Mouse (Mus musculus): ENCODE results near the gene Fryl. TPM values are rescaled to one million over a fixed set of nuclear protein-coding genes. Genes with fewer than 3 reads are reported as not detected.

Gene Fryl
- polyA plus RNA-seq, 1 experiment from 2014 or later = 23.3 TPM

- WGBS = 72% methylated on average over 17 of the region's 17 CpGs
- Histone ChIP-seq H3K27ac (no peak overlapping the region), H3K9me3 (no peaks in the 10 kb centered on the region), H3K27me3 (no peaks in the 10 kb centered on the region), H3K4me1 (replicated peaks) (peaks cover 43% of the 10 kb centered on the region), H3K9ac (replicated peaks) (no peak overlapping the region), H3K4me2 (no peak overlapping the region), H3K36me3 (no peaks in the 10 kb centered on the region), H3K4me3 (replicated peaks) (no peak overlapping the region)
- ATAC-seq (ENCODE audit: insufficient number of reproducible peaks, insufficient read depth, low FRiP score, low TSS enrichment, low read depth) = no peak
Observed at GRCm38 (mm10) chr5:73233018-73233881, 23.2 kb downstream of the Fryl start.

- 19% methylated on average over 9 of the region's 9 CpGs for WGBS
- Histone ChIP-seq H3K4me3 (replicated peaks) (no peak overlapping the region), H3K4me2 (peak overlapping the region; percentile 26), H3K27ac (no peak overlapping the region), H3K4me1 (replicated peaks) (peaks cover 43% of the 10 kb centered on the region), H3K9ac (replicated peaks) (no peak overlapping the region), H3K36me3 (no peaks in the 10 kb centered on the region), H3K27me3 (no peaks in the 10 kb centered on the region), H3K9me3 (no peaks in the 10 kb centered on the region)
- no peak for ATAC-seq (ENCODE audit: insufficient number of reproducible peaks, insufficient read depth, low FRiP score, low TSS enrichment, low read depth)
Observed at GRCm38 (mm10) chr5:73232267-73232666, 24.2 kb downstream of the Fryl start.

GRCm38 (mm10) chr5:73231835-73232234 lies 24.6 kb downstream of the Fryl start:
- H3K27me3 ChIP-seq = no peaks in the 10 kb centered on the region
- H3K4me3 ChIP-seq (replicated peaks) = no peak overlapping the region
- no peak overlapping the region for H3K9ac ChIP-seq (replicated peaks)
- H3K4me2 ChIP-seq = peak overlapping the region; percentile 26
- no peak overlapping the region; the same call in 1 of the 2 replicates for H3K27ac ChIP-seq
- peaks cover 39% of the 10 kb centered on the region for H3K4me1 ChIP-seq (replicated peaks)
- 6% methylated on average over 6 of the region's 6 CpGs for WGBS
- no peak for ATAC-seq (ENCODE audit: insufficient number of reproducible peaks, insufficient read depth, low FRiP score, low TSS enrichment, low read depth)
- H3K36me3 ChIP-seq = no peaks in the 10 kb centered on the region
- H3K9me3 ChIP-seq = no peaks in the 10 kb centered on the region

- Histone ChIP-seq H3K27ac (no peak overlapping the region), H3K4me2 (no peak overlapping the region), H3K4me1 (replicated peaks) (peaks cover 35% of the 10 kb centered on the region), H3K9ac (replicated peaks) (no peak overlapping the region), H3K4me3 (replicated peaks) (no peak overlapping the region), H3K27me3 (no peaks in the 10 kb centered on the region), H3K9me3 (no peaks in the 10 kb centered on the region), H3K36me3 (no peaks in the 10 kb centered on the region)
- ATAC-seq (ENCODE audit: insufficient number of reproducible peaks, insufficient read depth, low FRiP score, low TSS enrichment, low read depth) = no peak
- WGBS = 54% methylated on average over 4 of the region's 4 CpGs
Observed at GRCm38 (mm10) chr5:73230171-73230570, 26.2 kb downstream of the Fryl start.

- no peaks in the 10 kb centered on the region for H3K9me3 ChIP-seq
- 69% methylated on average over 6 of the region's 6 CpGs for WGBS
- no peaks in the 10 kb centered on the region for H3K27me3 ChIP-seq
- no peak for ATAC-seq (ENCODE audit: insufficient number of reproducible peaks, insufficient read depth, low FRiP score, low TSS enrichment, low read depth)
- no peak overlapping the region for H3K27ac ChIP-seq
- no peaks in the 10 kb centered on the region for H3K36me3 ChIP-seq
- peaks cover 28% of the 10 kb centered on the region for H3K4me1 ChIP-seq (replicated peaks)
- H3K9ac ChIP-seq (replicated peaks) = no peak overlapping the region
- no peak overlapping the region for H3K4me3 ChIP-seq (replicated peaks)
- no peak overlapping the region for H3K4me2 ChIP-seq
Observed at GRCm38 (mm10) chr5:73229467-73229866, 27.0 kb downstream of the Fryl start.

GRCm38 (mm10) chr5:73228291-73229049 lies 27.9 kb downstream of the Fryl start:
- Histone ChIP-seq H3K27me3 (no peaks in the 10 kb centered on the region), H3K9me3 (no peaks in the 10 kb centered on the region), H3K36me3 (no peaks in the 10 kb centered on the region), H3K4me2 (no peak overlapping the region), H3K4me1 (replicated peaks) (peaks cover 21% of the 10 kb centered on the region), H3K9ac (replicated peaks) (no peak overlapping the region), H3K4me3 (replicated peaks) (no peak overlapping the region), H3K27ac (no peak overlapping the region)
- WGBS = 80% methylated on average over 12 of the region's 12 CpGs
- no peak for ATAC-seq (ENCODE audit: insufficient number of reproducible peaks, insufficient read depth, low FRiP score, low TSS enrichment, low read depth)

- Histone ChIP-seq H3K9me3 (no peaks in the 10 kb centered on the region), H3K4me3 (replicated peaks) (no peak overlapping the region), H3K27me3 (no peaks in the 10 kb centered on the region), H3K27ac (no peak overlapping the region), H3K4me1 (replicated peaks) (peaks cover 12% of the 10 kb centered on the region), H3K9ac (replicated peaks) (no peak overlapping the region), H3K36me3 (no peaks in the 10 kb centered on the region), H3K4me2 (no peak overlapping the region)
- ATAC-seq (ENCODE audit: insufficient number of reproducible peaks, insufficient read depth, low FRiP score, low TSS enrichment, low read depth) = no peak
- WGBS = 90% methylated on average over 11 of the region's 11 CpGs
Observed at GRCm38 (mm10) chr5:73227518-73228101, 28.8 kb downstream of the Fryl start.

GRCm38 (mm10) chr5:73223065-73223464 lies 33.4 kb downstream of the Fryl start:
- H3K4me3 ChIP-seq (replicated peaks) = no peak overlapping the region
- no peak overlapping the region for H3K27ac ChIP-seq
- H3K4me1 ChIP-seq (replicated peaks) = no peaks in the 10 kb centered on the region; the same call in 1 of the 2 replicates
- ATAC-seq (ENCODE audit: insufficient number of reproducible peaks, insufficient read depth, low FRiP score, low TSS enrichment, low read depth) = 0 out of 2 replicates have a peak, but pooled peaks have one; percentile 20
- WGBS = 70% methylated on average over 6 of the region's 6 CpGs
- H3K9ac ChIP-seq (replicated peaks) = no peak overlapping the region
- no peak overlapping the region for H3K4me2 ChIP-seq
- peaks cover 6% of the 10 kb centered on the region for H3K36me3 ChIP-seq
- H3K27me3 ChIP-seq = no peaks in the 10 kb centered on the region
- no peaks in the 10 kb centered on the region for H3K9me3 ChIP-seq

GRCm38 (mm10) chr5:73222397-73222796 lies 34.0 kb downstream of the Fryl start:
- Histone ChIP-seq H3K9me3 (no peaks in the 10 kb centered on the region), H3K27me3 (no peaks in the 10 kb centered on the region), H3K27ac (no peak overlapping the region), H3K4me3 (replicated peaks) (no peak overlapping the region), H3K36me3 (peaks cover 6% of the 10 kb centered on the region), H3K4me1 (replicated peaks) (no peaks in the 10 kb centered on the region; the same call in 1 of the 2 replicates), H3K9ac (replicated peaks) (no peak overlapping the region), H3K4me2 (no peak overlapping the region)
- ATAC-seq (ENCODE audit: insufficient number of reproducible peaks, insufficient read depth, low FRiP score, low TSS enrichment, low read depth) = no peak
- WGBS = 48% methylated on average over 6 of the region's 6 CpGs

- H3K4me3 ChIP-seq (replicated peaks) = no peak overlapping the region
- H3K27ac ChIP-seq = no peak overlapping the region
- ATAC-seq (ENCODE audit: insufficient number of reproducible peaks, insufficient read depth, low FRiP score, low TSS enrichment, low read depth) = no peak
- 78% methylated on average over 7 of the region's 7 CpGs for whole genome bisulfite sequencing
- H3K27me3 ChIP-seq = no peaks in the 10 kb centered on the region
- H3K4me1 ChIP-seq (replicated peaks) = no peaks in the 10 kb centered on the region; the same call in 1 of the 2 replicates
- no peak overlapping the region for H3K4me2 ChIP-seq
- H3K9ac ChIP-seq (replicated peaks) = no peak overlapping the region
- H3K9me3 ChIP-seq = no peaks in the 10 kb centered on the region
- peaks cover 6% of the 10 kb centered on the region for H3K36me3 ChIP-seq
Observed at GRCm38 (mm10) chr5:73221826-73222225, 34.6 kb downstream of the Fryl start.

- no peaks in the 10 kb centered on the region; the same call in 1 of the 2 replicates for H3K4me1 ChIP-seq (replicated peaks)
- no peak overlapping the region for H3K4me2 ChIP-seq
- no peak for ATAC-seq (ENCODE audit: insufficient number of reproducible peaks, insufficient read depth, low FRiP score, low TSS enrichment, low read depth)
- no peak overlapping the region for H3K4me3 ChIP-seq (replicated peaks)
- WGBS = 53% methylated on average over 3 of the region's 3 CpGs
- H3K27ac ChIP-seq = no peak overlapping the region
- no peaks in the 10 kb centered on the region for H3K27me3 ChIP-seq
- no peaks in the 10 kb centered on the region for H3K9me3 ChIP-seq
- no peak overlapping the region for H3K9ac ChIP-seq (replicated peaks)
- H3K36me3 ChIP-seq = peaks cover 9% of the 10 kb centered on the region
Observed at GRCm38 (mm10) chr5:73219716-73220115, 36.7 kb downstream of the Fryl start.
